Comparison of ENCODE assay signal across 8 mouse cellular contexts in genomic region chr3:31260329-31260963, GRCm38 (mm10). TPM values are rescaled to one million over a fixed set of nuclear protein-coding genes. Genes with fewer than 3 reads are reported as not detected.
DNase-seq lines count a peak whose midpoint lies in the region; ATAC-seq and TF ChIP-seq lines count a peak whose summit lies in the region.

No protein-coding gene starts in this region.

- H3K4me3 ChIP-seq in midbrain, embryonic 10.5 days = no peak overlapping the region
- H3K4me3 ChIP-seq in midbrain, postnatal 0 days (ENCODE audit: low read depth, low read length) = no peak overlapping the region
- H3K4me3 ChIP-seq in embryonic facial prominence, embryonic 12.5 days = no peak overlapping the region
- no peak overlapping the region for H3K4me3 ChIP-seq in hindbrain, embryonic 16.5 days (ENCODE audit: low read length)
- no peak overlapping the region for H3K4me3 ChIP-seq in liver, embryonic 11.5 days (ENCODE audit: low read depth, low read length)

- peaks cover 19% of the 10 kb centered on the region for H3K4me1 ChIP-seq in midbrain, embryonic 10.5 days
- no peaks in the 10 kb centered on the region for H3K4me1 ChIP-seq in midbrain, postnatal 0 days (ENCODE audit: insufficient read depth, low read length)
- H3K4me1 ChIP-seq in embryonic facial prominence, embryonic 12.5 days = peaks cover 16% of the 10 kb centered on the region
- no peaks in the 10 kb centered on the region; the same call in 1 of the 2 replicates for H3K4me1 ChIP-seq in hindbrain, embryonic 16.5 days (ENCODE audit: control insufficient read depth, insufficient read depth, low read depth, low read length)
- no peaks in the 10 kb centered on the region for H3K4me1 ChIP-seq in liver, embryonic 11.5 days (replicated peaks; ENCODE audit: control insufficient read depth, insufficient read depth, low read length)

- H3K9me3 ChIP-seq in midbrain, embryonic 10.5 days (replicated peaks) = no peaks in the 10 kb centered on the region
- no peaks in the 10 kb centered on the region for H3K9me3 ChIP-seq in midbrain, postnatal 0 days (ENCODE audit: low read length)
- no peaks in the 10 kb centered on the region for H3K9me3 ChIP-seq in embryonic facial prominence, embryonic 12.5 days
- no peaks in the 10 kb centered on the region for H3K9me3 ChIP-seq in hindbrain, embryonic 16.5 days (ENCODE audit: control insufficient read depth, low read length)
- H3K9me3 ChIP-seq in liver, embryonic 11.5 days (ENCODE audit: control insufficient read depth, low read length) = no peaks in the 10 kb centered on the region

- H3K27ac ChIP-seq in midbrain, embryonic 10.5 days (replicated peaks) = peak overlapping the region; percentile 77
- no peak overlapping the region for H3K27ac ChIP-seq in midbrain, postnatal 0 days (ENCODE audit: low read depth, low read length)
- H3K27ac ChIP-seq in embryonic facial prominence, embryonic 12.5 days = peak overlapping the region; percentile 67; the same call in 1 of the 2 replicates
- H3K27ac ChIP-seq in hindbrain, embryonic 16.5 days (ENCODE audit: low read depth, low read length) = no peak overlapping the region
- H3K27ac ChIP-seq in liver, embryonic 11.5 days (ENCODE audit: low read depth, low read length) = no peak overlapping the region

- H3K36me3 ChIP-seq in midbrain, embryonic 10.5 days = no peaks in the 10 kb centered on the region
- peaks cover 8% of the 10 kb centered on the region; the same call in 1 of the 2 replicates for H3K36me3 ChIP-seq in midbrain, postnatal 0 days (ENCODE audit: insufficient read depth, low read length)
- no peaks in the 10 kb centered on the region for H3K36me3 ChIP-seq in embryonic facial prominence, embryonic 12.5 days
- peaks cover 5% of the 10 kb centered on the region for H3K36me3 ChIP-seq in hindbrain, embryonic 16.5 days (ENCODE audit: control insufficient read depth, insufficient read depth, low read length)
- H3K36me3 ChIP-seq in liver, embryonic 11.5 days (ENCODE audit: control insufficient read depth, insufficient read depth, low read length) = no peaks in the 10 kb centered on the region

- H3K27me3 ChIP-seq in midbrain, embryonic 10.5 days (ENCODE audit: low read depth, poor library complexity, severe bottlenecking) = no peaks in the 10 kb centered on the region
- no peaks in the 10 kb centered on the region for H3K27me3 ChIP-seq in midbrain, postnatal 0 days (ENCODE audit: insufficient read depth, low read length)
- H3K27me3 ChIP-seq in embryonic facial prominence, embryonic 12.5 days = no peaks in the 10 kb centered on the region
- no peaks in the 10 kb centered on the region for H3K27me3 ChIP-seq in hindbrain, embryonic 16.5 days (replicated peaks; ENCODE audit: control insufficient read depth, insufficient read depth, low read length)
- H3K27me3 ChIP-seq in liver, embryonic 11.5 days (replicated peaks; ENCODE audit: control insufficient read depth, insufficient read depth, low read length) = no peaks in the 10 kb centered on the region

- H3K4me2 ChIP-seq in midbrain, postnatal 0 days (ENCODE audit: low read depth, low read length, poor library complexity, severe bottlenecking) = no peak overlapping the region
- no peak overlapping the region for H3K4me2 ChIP-seq in embryonic facial prominence, embryonic 12.5 days (replicated peaks)
- H3K4me2 ChIP-seq in hindbrain, embryonic 16.5 days (ENCODE audit: low read length) = no peak overlapping the region
- H3K4me2 ChIP-seq in liver, embryonic 11.5 days = no peak overlapping the region

- ATAC-seq in midbrain, postnatal 0 days (ENCODE audit: low FRiP score) = no peak
- peak; percentile 80; the same call in 1 of the 2 replicates for ATAC-seq in embryonic facial prominence, embryonic 12.5 days (ENCODE audit: insufficient number of reproducible peaks, insufficient read depth, low FRiP score, low TSS enrichment)
- peak; percentile 43; the same call in 1 of the 2 replicates for ATAC-seq in hindbrain, embryonic 16.5 days
- ATAC-seq in liver, embryonic 11.5 days (replicated peaks; ENCODE audit: low FRiP score) = peak; percentile 74

- H3K9ac ChIP-seq in midbrain, postnatal 0 days (replicated peaks; ENCODE audit: low read length, poor library complexity, severe bottlenecking) = no peak overlapping the region
- H3K9ac ChIP-seq in embryonic facial prominence, embryonic 12.5 days = no peak overlapping the region
- no peak overlapping the region for H3K9ac ChIP-seq in hindbrain, embryonic 16.5 days (ENCODE audit: low read depth, low read length)
- no peak overlapping the region for H3K9ac ChIP-seq in liver, embryonic 11.5 days (ENCODE audit: low read depth, low read length)

- no peak for TF ChIP-seq CTCF in midbrain, postnatal 0 days (IDR thresholded peaks at IDR 0.05)

- DNase-seq in midbrain, embryonic 10.5 days (ENCODE audit: low spot score) = peak; percentile 66
- DNase-seq in midbrain, postnatal 0 days (ENCODE audit: low spot score) = no peak
- peak; percentile 37 for DNase-seq in liver, embryonic 11.5 days (ENCODE audit: low spot score)
- no peak for DNase-seq in layer of hippocampus, adult 8-10 months (ENCODE audit: low spot score in 2 of 2)
- DNase-seq in spleen, adult 18-20 months = no peak
- no peak for DNase-seq in ovary, adult 18-20 months (ENCODE audit: low spot score)

- 27% methylated on average over 7 of the region's 7 CpGs for WGBS in midbrain, embryonic 10.5 days
- WGBS in midbrain, postnatal 0 days = 31% methylated on average over 7 of the region's 7 CpGs
- WGBS in embryonic facial prominence, embryonic 12.5 days = 11% methylated on average over 7 of the region's 7 CpGs
- 28% methylated on average over 7 of the region's 7 CpGs for WGBS in hindbrain, embryonic 16.5 days
- 35% methylated on average over 7 of the region's 7 CpGs for WGBS in liver, embryonic 11.5 days

RNA-seq across cellular contexts. Expression of gene Slc7a14, which starts 49.7 kb away (rescaled TPM):
- 0.39 and 0.53 TPM in 2 replicates for polyA plus RNA-seq in midbrain, embryonic 10.5 days (2016; fragmentation: Nextera tagmentation; extraction: Ambion mirVana)
- total RNA-seq in midbrain, postnatal 0 days (2014; rRNA removed) = 24.7 and 25.1 TPM in 2 replicates
- polyA plus RNA-seq in midbrain, postnatal 0 days (2015; fragmentation: Nextera tagmentation; extraction: Ambion mirVana) = 7.6 and 8.1 TPM in 2 replicates
- polyA plus RNA-seq in embryonic facial prominence, embryonic 12.5 days (2016; fragmentation: Nextera tagmentation; extraction: Ambion mirVana) = 0.17 and 0.24 TPM in 2 replicates
- polyA plus RNA-seq in hindbrain, embryonic 16.5 days (2015; fragmentation: Nextera tagmentation; extraction: Ambion mirVana) = 6.8 and 8.2 TPM in 2 replicates
- 0.08 and 0.13 TPM in 2 replicates for polyA plus RNA-seq in liver, embryonic 11.5 days (2014; fragmentation: Nextera tagmentation; extraction: Ambion mirVana)
- total RNA-seq in layer of hippocampus, adult 8-10 months (2022) = 10 to 100 TPM; 76.7 to 94.1 (median 87.1) TPM

Comparison
In these comparisons a context has a peak if more than half of its experiments do, and no peak if none do; other contexts are left out.
1. DNase-seq: peak in midbrain, embryonic 10.5 days (single experiment) and liver, embryonic 11.5 days (single experiment); none in midbrain, postnatal 0 days (single experiment), layer of hippocampus, adult 8-10 months (0 of 2), spleen, adult 18-20 months (0 of 2) and ovary, adult 18-20 months (single experiment).
2. H3K27ac ChIP-seq: peak in midbrain, embryonic 10.5 days (single experiment) and embryonic facial prominence, embryonic 12.5 days (single experiment); none in midbrain, postnatal 0 days (single experiment), hindbrain, embryonic 16.5 days (single experiment) and liver, embryonic 11.5 days (single experiment).